Mouse (Mus musculus) forebrain, postnatal 0 days (tissue): ENCODE data around the gene Ripor1. TPM values are rescaled to one million over a fixed set of nuclear protein-coding genes. Genes with fewer than 3 reads are reported as not detected.
A peak's percentile ranks its signal among the peaks of the same experiment; 100 is the strongest.

ENCODE experiments used
- ATAC-seq: fragments of 200-750 bp; cut with Nextera tagmentation; 2 replicates; pipeline ENCODE4 v1.8.0; 2017; ENCODE audit warnings: mild to moderate bottlenecking, moderate library complexity
- DNase-seq: peaks from one replicate; pipeline ENCODE4 v3.0.0-alpha.2; 2015
- H3K27ac ChIP-seq: fragments of 300-500 bp; sonication (generic); 2 replicates; pipeline ENCODE4 v1.5.1; 2014; ENCODE audit warnings: low read depth, mild to moderate bottlenecking, antibody characterized with exemption, low read length, moderate library complexity, mixed read lengths
- H3K27me3 ChIP-seq: fragments of 300-500 bp; sonication (generic); 2 replicates; pipeline ENCODE4 v1.6.1; 2014; ENCODE audit warnings: mild to moderate bottlenecking, low read length, mixed read lengths; ENCODE audit not compliant: insufficient read depth
- H3K36me3 ChIP-seq: fragments of 300-500 bp; sonication (generic); 2 replicates; pipeline ENCODE4 v1.6.1; 2014; ENCODE audit warnings: mild to moderate bottlenecking, moderate library complexity; ENCODE audit not compliant: insufficient read depth
- H3K4me1 ChIP-seq: fragments of 300-500 bp; sonication (generic); 2 replicates; pipeline ENCODE4 v1.6.1; 2014; ENCODE audit warnings: antibody characterized with exemption; ENCODE audit not compliant: insufficient read depth
- H3K4me2 ChIP-seq: fragments of 300-500 bp; sonication (generic); 2 replicates; pipeline ENCODE4 v1.6.1; 2014; ENCODE audit warnings: low read depth, mild to moderate bottlenecking, moderate library complexity
- H3K4me3 ChIP-seq: fragments of 300-500 bp; sonication (generic); 2 replicates; pipeline ENCODE4 v1.5.1; 2014; ENCODE audit warnings: low read depth, low read length, mixed read lengths
- H3K9ac ChIP-seq: fragments of 300-500 bp; sonication (generic); 2 replicates; pipeline ENCODE4 v1.6.1; 2014; ENCODE audit warnings: mild to moderate bottlenecking
- H3K9me3 ChIP-seq: fragments of 300-500 bp; sonication (generic); 2 replicates; pipeline ENCODE4 v1.6.1; 2016; ENCODE audit warnings: low read length
- CTCF ChIP-seq: sonication (generic); IDR thresholded peaks from 2 replicates; pipeline ENCODE4 v1.5.1; 2016; ENCODE audit warnings: antibody characterized with exemption, control low read depth, low read depth
- WGBS: fragments of 180-500 bp; shearing (Covaris S2); extraction: QIAGEN DNeasy Blood & Tissue Kit; methylation state at CpG from one replicate; pipeline ENCODE4 v1.1.7; 2014; 5-methylcytosine and 5-hydroxymethylcytosine counted together
- polyA plus RNA-seq: library from polyadenylated mRNA; unstranded; fragments of >200 nt; fragmentation: Nextera tagmentation; extraction: Ambion mirVana; gene quantifications from 2 replicates; pipeline ENCODE4 v1.2.1, GENCODE M21; 2015
- total RNA-seq: library from RNA; depleted of rRNA; stranded (reverse); fragments of >200 nt; gene quantifications from 2 replicates; pipeline ENCODE4 v1.2.3, GENCODE M21; 2014

Gene Ripor1
- total and polyA plus RNA-seq, 2 experiments from 2014 or later = 10.6 to 37.2 TPM

DNA sequence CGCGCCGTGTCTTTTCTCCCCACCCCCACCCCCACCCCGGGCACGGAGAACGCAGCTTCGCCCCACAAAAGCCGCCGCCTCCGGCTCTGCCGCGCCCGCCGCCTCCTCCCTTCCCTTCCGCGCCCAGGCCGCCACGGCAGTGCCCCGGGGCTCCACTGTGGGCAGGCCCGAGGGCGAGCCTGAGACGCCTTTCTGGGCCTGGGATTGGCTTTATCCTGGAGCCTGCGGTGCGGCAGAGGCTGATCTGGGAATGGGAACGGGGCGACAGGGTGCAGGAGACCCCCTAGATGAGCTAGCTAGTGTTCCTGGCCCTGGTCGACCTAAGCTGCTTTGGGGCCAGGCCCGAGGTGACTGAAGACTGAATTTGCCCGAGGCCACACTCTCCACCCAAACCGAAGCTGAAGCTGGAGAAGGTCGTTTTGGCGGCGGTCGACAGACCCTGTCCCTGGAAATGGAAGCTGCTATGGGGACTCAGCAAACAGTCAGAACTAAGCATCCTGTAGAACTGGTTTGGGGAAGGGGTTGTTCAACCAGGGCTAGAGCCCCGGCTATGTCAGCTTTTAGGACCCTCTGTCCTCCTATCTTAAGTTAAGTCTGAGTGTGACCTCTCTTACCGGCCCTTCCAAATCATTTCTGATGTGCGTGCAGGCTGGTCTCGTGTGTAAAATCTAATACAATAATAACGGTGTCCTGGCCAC, 585 bp downstream of the Ripor1 start:
- WGBS = 2% methylated on average over 29 of the region's 39 CpGs
- peak overlapping the region; percentile 67 for H3K4me2 ChIP-seq
- H3K9me3 ChIP-seq = no peaks in the 10 kb centered on the region
- peaks cover 10% of the 10 kb centered on the region; the same call in 1 of the 2 replicates for H3K4me1 ChIP-seq
- TF ChIP-seq CTCF = no peak
- no peaks in the 10 kb centered on the region for H3K36me3 ChIP-seq
- peak overlapping the region; percentile 96 for H3K27ac ChIP-seq
- DNase-seq (peak; percentile 63), ATAC-seq (peak; percentile 49)
- peak overlapping the region; percentile 84 for H3K9ac ChIP-seq
- H3K4me3 ChIP-seq = peak overlapping the region; percentile 77
- H3K27me3 ChIP-seq = no peaks in the 10 kb centered on the region

DNA sequence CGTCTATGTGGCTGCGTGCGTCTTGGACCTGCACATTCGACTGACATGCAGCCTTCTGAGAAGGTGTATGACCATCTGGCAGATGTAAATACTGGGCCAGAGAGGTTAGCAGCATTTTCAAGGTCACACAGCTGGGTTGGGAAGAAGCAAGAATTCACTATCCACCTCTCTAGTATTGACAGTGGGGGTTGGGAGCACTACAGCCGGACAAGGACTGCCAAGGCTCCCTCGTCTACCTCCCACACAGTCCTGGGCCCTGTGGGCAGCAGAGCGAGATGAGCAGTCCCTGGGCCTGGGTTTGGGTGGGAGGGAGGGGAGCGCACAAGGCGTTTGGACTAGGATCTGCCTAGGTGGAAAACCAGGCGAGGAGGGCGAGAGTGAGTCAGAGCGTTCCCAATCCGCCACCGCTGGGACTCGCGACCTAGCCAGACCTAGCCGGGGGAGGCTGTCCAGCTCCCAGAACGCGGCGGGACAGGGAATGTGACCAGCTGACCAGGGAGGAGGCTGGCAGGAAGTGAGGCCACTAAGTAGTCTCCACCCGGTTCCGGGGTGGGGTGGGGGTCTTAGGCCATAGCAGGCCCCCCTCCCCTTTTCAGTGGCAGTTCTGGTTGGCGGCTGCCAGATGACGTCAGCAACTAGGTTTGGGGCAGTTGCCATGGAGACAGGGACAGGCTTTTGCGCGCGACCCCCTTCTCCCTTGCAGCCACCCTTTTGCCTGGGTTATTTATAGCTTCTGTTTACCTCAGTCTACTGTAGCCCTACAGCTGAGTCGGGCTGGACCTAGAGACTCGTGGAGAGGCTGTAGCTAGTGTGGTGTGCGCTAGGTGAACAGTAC, 1.4 kb downstream of the Ripor1 start:
- Histone ChIP-seq H3K4me1 (peaks cover 10% of the 10 kb centered on the region; the same call in 1 of the 2 replicates), H3K9me3 (no peaks in the 10 kb centered on the region), H3K36me3 (no peaks in the 10 kb centered on the region), H3K9ac (peak overlapping the region; percentile 84), H3K27ac (peak overlapping the region; percentile 96), H3K27me3 (no peaks in the 10 kb centered on the region), H3K4me2 (peak overlapping the region; percentile 67), H3K4me3 (peak overlapping the region; percentile 77)
- WGBS = 2% methylated on average over 30 of the region's 30 CpGs
- TF ChIP-seq CTCF = no peak
- peak; percentile 92 for DNase-seq
- ATAC-seq = peak; percentile 74

DNA sequence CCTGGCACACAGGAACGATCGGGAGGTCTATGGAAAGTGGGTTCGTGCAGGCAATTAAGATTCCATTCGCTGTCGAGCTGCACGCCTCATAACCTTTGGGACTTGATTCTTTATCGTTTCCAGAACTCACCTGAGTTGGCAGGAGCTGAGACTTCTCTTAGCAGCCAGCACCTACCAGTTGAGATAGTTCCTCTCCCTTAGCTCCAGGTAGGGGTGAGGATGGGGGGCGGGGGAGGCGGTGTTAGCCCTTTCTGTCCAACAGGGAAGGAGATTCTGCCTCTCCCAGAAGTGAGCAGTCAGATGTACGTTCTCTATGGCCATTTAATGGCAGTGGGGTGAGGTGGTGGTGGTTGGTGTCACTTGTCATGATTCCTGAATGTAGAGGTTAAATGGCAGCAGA, 2.0 kb downstream of the Ripor1 start:
- DNase-seq = no peak

DNA sequence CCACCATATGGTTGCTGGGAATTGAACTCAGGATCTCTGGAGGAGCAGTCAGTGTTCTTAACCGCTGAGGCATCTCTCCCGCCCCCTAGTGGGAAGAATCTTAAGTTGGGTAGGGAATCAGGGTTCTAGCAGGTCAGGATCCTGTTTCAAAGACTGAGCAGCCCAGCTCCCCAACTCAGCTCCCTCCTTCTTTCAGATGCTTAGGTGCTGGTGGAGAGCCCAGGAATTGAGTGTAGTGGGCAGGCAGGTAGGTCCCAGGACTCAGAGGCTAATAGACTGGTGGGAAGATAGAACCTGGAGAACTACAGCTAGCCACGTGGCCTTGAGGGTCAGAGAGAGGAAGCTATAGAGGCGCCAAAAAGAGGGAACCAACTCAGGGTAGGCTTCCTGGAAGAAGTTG, 2.6 kb downstream of the Ripor1 start:
- WGBS = 34% methylated on average over 4 of the region's 4 CpGs
- Histone ChIP-seq H3K36me3 (no peaks in the 10 kb centered on the region), H3K9ac (no peak overlapping the region), H3K4me3 (no peak overlapping the region), H3K9me3 (no peaks in the 10 kb centered on the region), H3K27ac (no peak overlapping the region), H3K27me3 (no peaks in the 10 kb centered on the region), H3K4me1 (peaks cover 10% of the 10 kb centered on the region; the same call in 1 of the 2 replicates), H3K4me2 (peak overlapping the region; percentile 67; the same call in 1 of the 2 replicates)
- DNase-seq (peak; percentile 25), ATAC-seq (no peak)
- peak; percentile 51 for TF ChIP-seq CTCF

More for the DNA sequence above, 2.0 kb downstream of the Ripor1 start:
- peak overlapping the region; percentile 77 for H3K4me3 ChIP-seq
- no peak for TF ChIP-seq CTCF
- no peak for ATAC-seq
- peak overlapping the region; percentile 84 for H3K9ac ChIP-seq
- H3K4me1 ChIP-seq = peaks cover 10% of the 10 kb centered on the region; the same call in 1 of the 2 replicates
- H3K27me3 ChIP-seq = no peaks in the 10 kb centered on the region
- H3K4me2 ChIP-seq = peak overlapping the region; percentile 67
- peak overlapping the region; percentile 96 for H3K27ac ChIP-seq
- no peaks in the 10 kb centered on the region for H3K36me3 ChIP-seq
- H3K9me3 ChIP-seq = no peaks in the 10 kb centered on the region
- WGBS = 4% methylated on average over 10 of the region's 10 CpGs

DNA sequence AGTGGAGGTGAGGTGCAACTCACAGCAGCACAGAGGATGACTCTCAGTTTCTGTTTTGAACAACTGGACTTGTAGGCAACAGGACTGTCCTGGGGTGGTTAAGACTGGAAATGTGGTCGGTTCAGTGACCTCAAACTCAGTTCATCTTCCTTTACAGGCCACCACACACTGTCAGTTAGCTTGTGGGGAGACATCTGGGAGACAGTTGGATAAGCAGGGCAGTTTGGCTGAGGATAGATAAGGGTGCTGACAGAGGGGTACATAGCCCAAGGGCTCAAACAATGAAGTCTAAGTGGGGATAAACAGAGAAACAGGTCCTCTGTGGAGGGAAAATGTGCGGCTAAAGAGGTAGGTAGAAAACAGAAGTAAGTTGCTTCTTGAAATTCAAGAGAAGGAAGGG, 4.3 kb downstream of the Ripor1 start:
- no peak overlapping the region for H3K9ac ChIP-seq
- ATAC-seq (no peak), DNase-seq (no peak)
- no peaks in the 10 kb centered on the region for H3K9me3 ChIP-seq
- no peaks in the 10 kb centered on the region for H3K36me3 ChIP-seq
- WGBS = 79% methylated on average over 2 of the region's 2 CpGs
- no peaks in the 10 kb centered on the region for H3K27me3 ChIP-seq
- no peak overlapping the region for H3K27ac ChIP-seq
- no peak for TF ChIP-seq CTCF
- H3K4me3 ChIP-seq = no peak overlapping the region
- H3K4me2 ChIP-seq = no peak overlapping the region
- peaks cover 10% of the 10 kb centered on the region; the same call in 1 of the 2 replicates for H3K4me1 ChIP-seq

DNA sequence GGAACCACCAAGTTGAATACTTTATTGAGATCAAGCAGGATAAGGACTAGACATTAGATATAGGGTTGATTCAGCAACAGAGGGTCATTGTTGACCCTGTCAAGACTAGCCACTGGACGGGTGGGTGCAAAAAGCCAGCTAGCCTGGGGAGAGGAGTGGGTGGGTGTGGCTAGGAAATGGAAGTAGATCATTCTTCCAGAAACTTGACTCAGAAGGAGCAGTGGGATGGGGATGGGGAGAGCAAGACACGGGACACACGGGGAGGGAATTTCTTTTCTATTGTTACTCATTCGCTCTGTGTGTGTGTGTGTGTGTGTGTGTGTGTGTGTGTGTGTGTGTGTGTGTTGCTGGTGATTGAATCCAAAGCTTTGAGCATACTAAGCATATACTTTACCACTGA, 4.7 kb downstream of the Ripor1 start:
- H3K4me2 ChIP-seq = no peak overlapping the region
- H3K27me3 ChIP-seq = no peaks in the 10 kb centered on the region

DNA sequence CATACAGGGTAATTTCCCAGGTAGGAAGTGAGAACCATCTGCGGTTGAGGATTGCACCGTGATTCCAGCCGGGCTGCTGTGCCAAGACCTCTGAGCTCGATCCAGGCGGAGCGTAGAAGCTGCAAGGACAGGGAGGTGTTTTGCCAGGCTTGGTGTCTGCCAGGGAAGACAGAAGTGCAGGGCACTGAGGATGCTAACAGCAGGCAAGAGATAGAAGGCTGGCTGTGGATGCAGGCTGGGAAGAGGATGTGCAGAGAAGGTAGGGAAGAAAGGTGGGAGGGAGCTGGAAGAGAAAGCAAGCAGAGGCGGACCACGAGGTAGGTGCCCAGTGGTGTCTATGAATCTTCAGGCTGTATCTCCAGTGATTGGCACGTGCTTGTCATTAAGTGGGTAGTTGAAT, 6.8 kb downstream of the Ripor1 start:
- no peak overlapping the region for H3K4me2 ChIP-seq
- no peaks in the 10 kb centered on the region for H3K9me3 ChIP-seq
- no peak overlapping the region for H3K27ac ChIP-seq
- H3K4me3 ChIP-seq = no peak overlapping the region
- no peak for DNase-seq
- no peaks in the 10 kb centered on the region for H3K27me3 ChIP-seq
- H3K36me3 ChIP-seq = peaks cover 23% of the 10 kb centered on the region
- no peak overlapping the region for H3K9ac ChIP-seq
- no peak for ATAC-seq
- H3K4me1 ChIP-seq = peaks cover 9% of the 10 kb centered on the region; the same call in 1 of the 2 replicates
- TF ChIP-seq CTCF = no peak
- 82% methylated on average over 9 of the region's 9 CpGs for WGBS

More for the DNA sequence above, 4.7 kb downstream of the Ripor1 start:
- Histone ChIP-seq H3K4me3 (no peak overlapping the region), H3K36me3 (peaks cover 3% of the 10 kb centered on the region; the same call in 1 of the 2 replicates), H3K27ac (no peak overlapping the region), H3K9ac (no peak overlapping the region), H3K4me1 (peaks cover 10% of the 10 kb centered on the region; the same call in 1 of the 2 replicates), H3K9me3 (no peaks in the 10 kb centered on the region)
- ATAC-seq = no peak
- 77% methylated on average over 4 of the region's 4 CpGs for WGBS
- DNase-seq = no peak
- TF ChIP-seq CTCF = no peak
